Mouse (Mus musculus) MEL (cell line): ENCODE measurements around the gene Slc15a1.

ENCODE experiments used
- CHD2 ChIP-seq: IDR thresholded peaks from 2 replicates; pipeline ENCODE4 v1.6.1; 2011; ENCODE audit warnings: low read length, improper control_type of control experiment
- CTCF ChIP-seq, 3 experiments: IDR thresholded peaks in 2 of 3; conservative IDR thresholded peaks in 1 of 3; 2 replicates each; pipeline ENCODE4 v1.5.1; 2011 to 2012; ENCODE audit warnings: low read length in 3 of 3, low read depth in 2 of 3, mild to moderate bottlenecking in 2 of 3, improper control_type of control experiment in 1 of 3, inconsistent platforms in 1 of 3, mixed read lengths in 1 of 3, moderate library complexity in 1 of 3; ENCODE audit not compliant: control insufficient read depth in 1 of 3, insufficient read depth in 1 of 3, poor library complexity in 1 of 3, severe bottlenecking in 1 of 3
- KAT2A ChIP-seq: conservative IDR thresholded peaks from 2 replicates; pipeline ENCODE4 v1.6.1; 2012; ENCODE audit warnings: low read depth, low read length, improper control_type of control experiment, inconsistent platforms
- POLR2A ChIP-seq, 2 experiments: IDR thresholded peaks; 2 replicates each; pipeline ENCODE4 v1.6.1; 2011 to 2012; ENCODE audit warnings: low read length in 2 of 2, mild to moderate bottlenecking in 2 of 2, control low read depth in 1 of 2, improper control_type of control experiment in 1 of 2, low read depth in 1 of 2, moderate library complexity in 1 of 2; ENCODE audit not compliant: control insufficient read depth in 1 of 2, insufficient read depth in 1 of 2, poor library complexity in 1 of 2

DNA sequence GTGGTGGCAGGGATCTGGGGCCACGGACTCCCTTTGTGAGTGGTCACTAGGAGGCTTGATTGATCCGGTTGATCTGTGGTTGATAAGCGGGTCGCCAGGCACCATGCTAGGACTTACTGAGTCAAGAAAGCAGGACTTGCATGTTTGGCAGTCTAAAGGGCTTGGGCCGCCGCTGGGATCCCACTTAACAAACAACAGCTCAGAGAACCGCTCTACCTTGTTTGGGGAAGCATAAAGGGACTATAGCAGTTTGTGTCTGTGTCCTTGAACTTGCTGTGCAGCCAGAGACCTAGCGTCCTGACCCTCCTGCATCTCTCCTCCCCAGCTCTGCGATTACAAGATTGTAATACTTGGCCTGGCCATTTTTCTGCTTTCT, 421 bp upstream of the Slc15a1 start:
- TF ChIP-seq POLR2A (IDR thresholded peaks at IDR 0.05; ENCODE audit: control insufficient read depth in 1 of 2, insufficient read depth in 1 of 2, low read depth in 1 of 2, low read length in 2 of 2, poor library complexity in 1 of 2) (no peak), KAT2A (no peak), CHD2 (no peak), CTCF (IDR thresholded peaks at IDR 0.05 in 2 of 3, conservative IDR thresholded peaks at IDR 0.05 in 1 of 3; ENCODE audit: control insufficient read depth in 1 of 3, insufficient read depth in 1 of 3, low read depth in 2 of 3, low read length in 3 of 3, poor library complexity in 1 of 3, severe bottlenecking in 1 of 3) (no peak)
